Mouse (Mus musculus): ENCODE results near the gene Prss8. TPM values are rescaled to one million over a fixed set of nuclear protein-coding genes. Genes with fewer than 3 reads are reported as not detected.

Prss8 gene
- polyA plus RNA-seq, 1 experiment from 2014 or later = 48.2 TPM

DNA sequence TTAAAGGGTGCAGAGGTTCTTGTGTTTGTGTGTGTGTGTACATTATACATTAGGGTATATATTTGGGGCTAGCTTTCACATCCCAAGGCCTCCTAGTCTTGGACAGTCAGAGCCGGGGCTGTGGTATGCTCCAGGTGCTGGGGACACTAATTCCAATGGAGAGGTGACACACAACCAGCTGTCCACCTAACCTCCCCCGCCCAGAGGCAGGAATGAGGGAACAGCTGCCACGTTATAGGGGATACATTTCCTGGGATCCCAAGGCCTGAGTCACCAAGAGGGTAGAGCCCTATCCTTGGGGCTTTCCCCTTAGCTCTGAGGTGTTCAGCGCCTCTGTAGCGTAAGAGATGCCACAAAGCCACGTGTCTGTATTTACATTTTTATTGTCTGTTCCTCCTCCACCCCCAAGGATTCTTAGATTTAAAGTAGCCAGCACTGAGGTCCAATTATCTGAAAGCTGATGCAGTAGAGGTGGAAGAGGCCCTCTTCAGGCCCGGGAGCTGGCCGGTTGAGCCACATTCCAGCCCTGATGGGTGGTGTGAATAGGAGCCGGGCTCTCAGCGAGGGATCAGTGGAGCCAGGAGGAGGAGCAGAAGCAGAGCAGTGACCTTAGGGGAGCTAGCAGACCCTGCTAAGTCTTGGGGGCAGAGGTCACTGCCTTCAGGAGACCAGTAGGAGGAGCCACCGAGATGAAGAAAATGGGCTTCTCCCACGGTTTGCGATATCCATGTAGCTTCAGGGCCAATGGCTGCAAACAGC, 2.5 kb upstream of the Prss8 start:
- H3K9me3 ChIP-seq (ENCODE audit: control insufficient read depth, low read depth, low read length) = no peaks in the 10 kb centered on the region
- H3K36me3 ChIP-seq (ENCODE audit: control insufficient read depth, insufficient read depth, low read length) = no peaks in the 10 kb centered on the region
- ATAC-seq (ENCODE audit: insufficient number of reproducible peaks, insufficient read depth, low FRiP score, low read depth) = no peak; the same call in 1 of the 2 replicates
- H3K4me2 ChIP-seq (replicated peaks; ENCODE audit: low read depth, low read length) = peak overlapping the region; percentile 30
- H3K27ac ChIP-seq (ENCODE audit: low read length) = peak overlapping the region; percentile 92
- H3K4me1 ChIP-seq (ENCODE audit: control insufficient read depth, insufficient read depth, low read length) = peaks cover 29% of the 10 kb centered on the region
- H3K4me3 ChIP-seq (ENCODE audit: low read depth, low read length) = no peak overlapping the region
- no peak overlapping the region for H3K9ac ChIP-seq (replicated peaks; ENCODE audit: low read depth, low read length)
- 21% methylated on average over 13 of the region's 13 CpGs for WGBS
- H3K27me3 ChIP-seq (ENCODE audit: control insufficient read depth, insufficient read depth, low read length) = no peaks in the 10 kb centered on the region

DNA sequence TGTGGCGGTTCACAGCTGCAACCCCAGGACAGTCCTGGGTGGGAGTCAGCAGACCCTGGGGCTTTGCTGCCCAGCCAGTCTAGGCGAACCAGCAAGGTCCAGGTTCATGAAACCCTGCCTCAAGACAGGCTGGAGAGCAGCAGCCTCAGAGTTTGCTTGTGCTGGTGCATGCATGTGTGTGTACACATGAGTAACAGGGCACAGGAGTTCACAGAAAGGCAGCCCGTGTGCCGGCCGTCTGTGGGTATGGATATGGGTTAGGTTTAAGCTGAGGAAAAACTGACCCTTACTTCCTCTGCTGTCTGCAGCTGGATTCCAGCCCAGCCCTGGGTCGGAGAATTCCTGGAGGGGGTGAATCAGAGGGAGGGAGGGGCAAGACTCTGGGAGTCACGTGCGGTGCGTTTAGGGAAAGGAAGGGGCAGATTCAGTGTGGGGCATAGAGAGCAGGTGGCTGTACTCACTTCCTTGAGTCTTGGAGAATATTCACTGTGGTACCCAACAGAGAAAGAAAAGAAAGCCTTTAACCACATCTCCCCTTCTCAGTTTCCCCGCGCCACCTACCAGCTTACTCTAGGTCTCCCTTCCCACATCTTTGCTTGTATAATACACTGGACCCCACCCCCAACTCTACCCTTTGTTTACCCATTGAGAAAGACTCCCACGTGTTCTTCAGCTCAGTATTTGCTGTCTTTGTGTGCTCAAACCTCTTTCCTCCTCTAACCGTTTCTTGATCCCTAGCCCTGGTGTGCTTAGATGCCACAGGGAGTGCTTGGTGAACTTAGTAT, 1.6 kb upstream of the Prss8 start:
- peak; percentile 28 for ATAC-seq (ENCODE audit: insufficient number of reproducible peaks, insufficient read depth, low FRiP score, low read depth)
- peak overlapping the region; percentile 92 for H3K27ac ChIP-seq (ENCODE audit: low read length)
- H3K27me3 ChIP-seq (ENCODE audit: control insufficient read depth, insufficient read depth, low read length) = no peaks in the 10 kb centered on the region
- peak overlapping the region; percentile 30 for H3K4me2 ChIP-seq (replicated peaks; ENCODE audit: low read depth, low read length)
- peaks cover 29% of the 10 kb centered on the region for H3K4me1 ChIP-seq (ENCODE audit: control insufficient read depth, insufficient read depth, low read length)
- 22% methylated on average over 13 of the region's 13 CpGs for WGBS
- no peak overlapping the region; the same call in 1 of the 2 replicates for H3K9ac ChIP-seq (replicated peaks; ENCODE audit: low read depth, low read length)
- no peaks in the 10 kb centered on the region; the same call in 1 of the 2 replicates for H3K36me3 ChIP-seq (ENCODE audit: control insufficient read depth, insufficient read depth, low read length)
- H3K4me3 ChIP-seq (ENCODE audit: low read depth, low read length) = no peak overlapping the region
- no peaks in the 10 kb centered on the region for H3K9me3 ChIP-seq (ENCODE audit: control insufficient read depth, low read depth, low read length)

DNA sequence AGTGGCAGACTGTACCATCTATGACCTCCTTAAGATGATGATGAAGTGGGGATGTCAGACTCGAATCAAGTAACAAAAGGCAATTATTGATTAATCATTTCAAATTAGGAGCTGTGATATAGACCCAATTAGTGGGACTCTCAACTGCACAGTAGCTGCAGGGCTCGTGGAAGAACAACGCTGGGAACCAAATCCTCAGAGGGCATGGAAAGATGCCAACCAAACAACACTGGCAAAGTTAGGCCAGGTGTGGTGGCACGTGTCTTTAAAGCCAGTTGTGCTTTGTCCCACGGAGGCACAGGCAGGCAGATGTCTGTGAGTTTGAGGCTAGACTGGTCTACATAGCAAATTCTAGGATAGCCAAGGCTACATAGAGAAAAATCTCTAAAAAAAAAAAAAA, 732 bp upstream of the Prss8 start:
- Histone ChIP-seq H3K4me3 (ENCODE audit: low read depth, low read length) (no peak overlapping the region), H3K27me3 (ENCODE audit: control insufficient read depth, insufficient read depth, low read length) (no peaks in the 10 kb centered on the region), H3K9me3 (ENCODE audit: control insufficient read depth, low read depth, low read length) (no peaks in the 10 kb centered on the region), H3K9ac (replicated peaks; ENCODE audit: low read depth, low read length) (no peak overlapping the region), H3K27ac (ENCODE audit: low read length) (peak overlapping the region; percentile 92; the same call in 1 of the 2 replicates), H3K4me2 (replicated peaks; ENCODE audit: low read depth, low read length) (0 out of 2 replicates have a peak overlapping the region, but pooled peaks have one; percentile 33), H3K4me1 (ENCODE audit: control insufficient read depth, insufficient read depth, low read length) (peaks cover 29% of the 10 kb centered on the region), H3K36me3 (ENCODE audit: control insufficient read depth, insufficient read depth, low read length) (peaks cover 5% of the 10 kb centered on the region; the same call in 1 of the 2 replicates)
- no peak for ATAC-seq (ENCODE audit: insufficient number of reproducible peaks, insufficient read depth, low FRiP score, low read depth)
- 73% methylated on average over 5 of the region's 5 CpGs for whole genome bisulfite sequencing

DNA sequence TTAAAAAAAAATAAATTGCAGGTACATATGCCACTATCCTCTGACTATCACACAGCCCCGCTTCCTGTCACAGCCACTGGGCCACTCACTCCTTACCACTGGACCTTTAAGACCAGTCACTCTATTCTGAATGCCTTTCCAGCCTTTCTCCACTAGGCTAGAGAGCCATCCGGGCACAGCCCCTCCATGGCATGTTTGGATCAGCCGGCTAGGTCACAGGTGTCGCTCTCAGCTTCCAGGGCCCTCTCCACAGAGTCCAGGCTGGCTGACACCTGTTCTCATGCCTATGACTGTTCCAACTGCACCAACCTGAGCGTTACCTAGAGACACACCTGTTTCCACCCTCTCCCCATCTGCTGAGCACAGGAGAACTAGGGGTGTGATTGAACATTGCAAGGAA, 1.3 kb downstream of the Prss8 start:
- H3K4me2 ChIP-seq (replicated peaks; ENCODE audit: low read depth, low read length) = peak overlapping the region; percentile 33
- H3K27me3 ChIP-seq (ENCODE audit: control insufficient read depth, insufficient read depth, low read length) = no peaks in the 10 kb centered on the region
- 42% methylated on average over 5 of the region's 5 CpGs for WGBS
- peaks cover 11% of the 10 kb centered on the region for H3K36me3 ChIP-seq (ENCODE audit: control insufficient read depth, insufficient read depth, low read length)
- peak overlapping the region; percentile 60 for H3K9ac ChIP-seq (replicated peaks; ENCODE audit: low read depth, low read length)
- peaks cover 17% of the 10 kb centered on the region for H3K4me1 ChIP-seq (ENCODE audit: control insufficient read depth, insufficient read depth, low read length)
- peak overlapping the region; percentile 42 for H3K4me3 ChIP-seq (ENCODE audit: low read depth, low read length)
- H3K27ac ChIP-seq (ENCODE audit: low read length) = no peak overlapping the region
- no peaks in the 10 kb centered on the region for H3K9me3 ChIP-seq (ENCODE audit: control insufficient read depth, low read depth, low read length)
- no peak for ATAC-seq (ENCODE audit: insufficient number of reproducible peaks, insufficient read depth, low FRiP score, low read depth)

DNA sequence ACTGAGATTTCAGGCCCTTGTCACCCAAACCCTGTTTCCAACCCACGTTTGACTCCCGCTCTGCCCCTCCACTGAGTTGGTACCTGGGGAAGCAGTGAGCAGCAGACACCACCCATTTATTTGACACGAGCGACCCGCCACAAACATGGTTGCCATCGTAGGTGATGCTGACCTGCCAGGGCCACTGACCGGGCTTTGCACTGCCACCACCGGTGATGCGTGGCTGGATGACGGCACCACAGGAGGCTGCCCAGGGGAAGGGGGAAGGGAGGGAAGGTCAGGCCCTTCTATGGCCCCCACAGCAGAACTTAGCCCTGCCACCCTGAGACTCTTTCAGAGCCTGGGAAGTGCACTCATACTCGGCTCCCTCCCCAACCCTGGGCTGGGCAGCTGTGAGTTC, 2.2 kb downstream of the Prss8 start:
- WGBS = 80% methylated on average over 11 of the region's 11 CpGs
- ATAC-seq (ENCODE audit: insufficient number of reproducible peaks, insufficient read depth, low FRiP score, low read depth) = no peak
- Histone ChIP-seq H3K4me1 (ENCODE audit: control insufficient read depth, insufficient read depth, low read length) (peaks cover 17% of the 10 kb centered on the region), H3K36me3 (ENCODE audit: control insufficient read depth, insufficient read depth, low read length) (peaks cover 11% of the 10 kb centered on the region), H3K4me3 (ENCODE audit: low read depth, low read length) (peak overlapping the region; percentile 42; the same call in 1 of the 2 replicates), H3K9me3 (ENCODE audit: control insufficient read depth, low read depth, low read length) (no peaks in the 10 kb centered on the region), H3K27ac (ENCODE audit: low read length) (no peak overlapping the region), H3K4me2 (replicated peaks; ENCODE audit: low read depth, low read length) (peak overlapping the region; percentile 33), H3K9ac (replicated peaks; ENCODE audit: low read depth, low read length) (no peak overlapping the region), H3K27me3 (ENCODE audit: control insufficient read depth, insufficient read depth, low read length) (no peaks in the 10 kb centered on the region)

DNA sequence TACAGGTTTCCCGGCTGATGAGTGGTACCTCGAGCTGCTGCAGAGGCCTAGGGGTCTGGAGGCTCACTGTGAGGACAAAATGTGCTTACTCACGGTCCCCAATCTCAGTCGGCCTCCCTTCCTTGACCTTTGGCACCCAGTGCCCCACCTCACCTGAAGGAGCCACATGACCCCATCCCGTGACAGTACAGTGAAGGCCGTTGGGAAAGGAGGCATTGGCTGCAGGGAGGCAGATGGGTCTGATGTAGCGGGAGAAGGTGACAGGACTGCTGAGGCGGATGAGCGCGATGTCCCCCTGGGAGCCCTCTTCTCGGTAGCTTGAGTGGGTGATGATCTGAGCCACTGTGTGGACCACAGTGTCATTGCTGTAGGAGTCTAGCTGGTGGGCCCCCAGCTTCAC, 3.1 kb downstream of the Prss8 start:
- ATAC-seq (ENCODE audit: insufficient number of reproducible peaks, insufficient read depth, low FRiP score, low read depth) = no peak
- Histone ChIP-seq H3K9ac (replicated peaks; ENCODE audit: low read depth, low read length) (no peak overlapping the region), H3K36me3 (ENCODE audit: control insufficient read depth, insufficient read depth, low read length) (peaks cover 11% of the 10 kb centered on the region), H3K27ac (ENCODE audit: low read length) (peak overlapping the region; percentile 91; the same call in 1 of the 2 replicates), H3K27me3 (ENCODE audit: control insufficient read depth, insufficient read depth, low read length) (no peaks in the 10 kb centered on the region), H3K4me1 (ENCODE audit: control insufficient read depth, insufficient read depth, low read length) (peaks cover 11% of the 10 kb centered on the region), H3K9me3 (ENCODE audit: control insufficient read depth, low read depth, low read length) (no peaks in the 10 kb centered on the region), H3K4me2 (replicated peaks; ENCODE audit: low read depth, low read length) (no peak overlapping the region), H3K4me3 (ENCODE audit: low read depth, low read length) (no peak overlapping the region)
- 79% methylated on average over 11 of the region's 11 CpGs for WGBS

DNA sequence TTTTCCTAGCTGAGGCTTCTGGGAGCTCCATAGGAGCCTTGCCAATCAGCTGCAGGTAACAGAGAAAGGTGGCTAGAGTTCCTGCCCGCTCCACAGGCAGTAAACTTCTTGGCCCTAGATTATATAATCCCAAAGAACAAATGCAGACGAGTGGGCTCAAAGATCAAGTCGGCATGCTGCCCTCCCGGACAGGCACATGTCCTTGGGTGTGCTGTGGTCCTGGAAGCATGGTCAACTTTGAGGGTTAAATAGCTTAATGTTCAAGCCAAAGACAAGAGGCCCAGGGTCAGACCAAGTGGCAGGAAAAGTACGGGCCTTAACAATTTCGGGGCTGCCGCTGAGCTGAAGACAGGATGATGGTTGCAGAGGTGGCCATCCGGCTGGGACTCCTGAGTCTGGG, 3.8 kb downstream of the Prss8 start:
- no peaks in the 10 kb centered on the region for H3K27me3 ChIP-seq (ENCODE audit: control insufficient read depth, insufficient read depth, low read length)
- H3K4me1 ChIP-seq (ENCODE audit: control insufficient read depth, insufficient read depth, low read length) = 0 out of 2 replicates have a peak, but pooled peaks cover 3% of the 10 kb centered on the region
- no peak overlapping the region for H3K4me2 ChIP-seq (replicated peaks; ENCODE audit: low read depth, low read length)
- H3K27ac ChIP-seq (ENCODE audit: low read length) = peak overlapping the region; percentile 91
- H3K9me3 ChIP-seq (ENCODE audit: control insufficient read depth, low read depth, low read length) = no peaks in the 10 kb centered on the region
- 76% methylated on average over 8 of the region's 8 CpGs for WGBS
- ATAC-seq (ENCODE audit: insufficient number of reproducible peaks, insufficient read depth, low FRiP score, low read depth) = no peak
- no peak overlapping the region for H3K9ac ChIP-seq (replicated peaks; ENCODE audit: low read depth, low read length)
- H3K4me3 ChIP-seq (ENCODE audit: low read depth, low read length) = no peak overlapping the region
- peaks cover 11% of the 10 kb centered on the region for H3K36me3 ChIP-seq (ENCODE audit: control insufficient read depth, insufficient read depth, low read length)

DNA sequence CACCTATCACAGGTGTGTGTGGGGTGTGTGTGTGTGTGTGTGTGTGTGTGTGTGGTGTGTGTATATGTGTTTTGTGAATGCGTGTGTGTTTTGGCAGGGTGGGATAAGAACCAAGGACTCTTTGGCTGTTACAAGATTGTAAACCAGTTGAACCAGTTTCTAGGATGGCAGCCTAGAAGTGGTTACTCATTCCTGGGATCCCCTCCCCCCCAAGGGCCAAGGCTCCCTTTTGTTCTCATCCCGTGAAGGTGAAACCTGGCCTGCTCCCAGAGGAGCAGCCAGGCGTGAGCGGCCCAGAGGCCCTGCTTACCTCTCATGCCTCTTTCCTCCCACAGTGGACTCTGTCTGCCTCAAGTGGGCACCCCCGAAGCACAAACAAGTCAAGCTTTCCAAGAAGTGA, 4.7 kb downstream of the Prss8 start:
- 71% methylated on average over 5 of the region's 5 CpGs for WGBS
- H3K9me3 ChIP-seq (ENCODE audit: control insufficient read depth, low read depth, low read length) = no peaks in the 10 kb centered on the region
- H3K4me1 ChIP-seq (ENCODE audit: control insufficient read depth, insufficient read depth, low read length) = 0 out of 2 replicates have a peak, but pooled peaks cover 3% of the 10 kb centered on the region
- peaks cover 13% of the 10 kb centered on the region for H3K36me3 ChIP-seq (ENCODE audit: control insufficient read depth, insufficient read depth, low read length)
- no peak overlapping the region for H3K4me2 ChIP-seq (replicated peaks; ENCODE audit: low read depth, low read length)
- no peaks in the 10 kb centered on the region for H3K27me3 ChIP-seq (ENCODE audit: control insufficient read depth, insufficient read depth, low read length)
- peak overlapping the region; percentile 91 for H3K27ac ChIP-seq (ENCODE audit: low read length)
- H3K4me3 ChIP-seq (ENCODE audit: low read depth, low read length) = no peak overlapping the region
- peak; percentile 84 for ATAC-seq (ENCODE audit: insufficient number of reproducible peaks, insufficient read depth, low FRiP score, low read depth)
- no peak overlapping the region for H3K9ac ChIP-seq (replicated peaks; ENCODE audit: low read depth, low read length)

Data from stomach, embryonic 14.5 days (tissue).